Mouse (Mus musculus): Measurements from ENCODE around the gene Twist2.

- no peak for TF ChIP-seq POLR2A (IDR thresholded peaks at IDR 0.05; ENCODE audit: low read depth, low read length)
- TF ChIP-seq CTCF (IDR thresholded peaks at IDR 0.05; ENCODE audit: extremely low read depth, insufficient read length, insufficient replicate concordance, low read depth, low read length), result no peak
Observed at GRCm38 (mm10) chr1:91880156-91880555, 78.9 kb downstream of the Twist2 start.
